Mouse (Mus musculus) G1E (cell line): ENCODE measurements around the gene Zfp36l2. TPM values are rescaled to one million over a fixed set of nuclear protein-coding genes. Genes with fewer than 3 reads are reported as not detected.
"Not testable (repeated sequence)": the region's sequence is repeated elsewhere in the genome, so short reads cannot be mapped to it uniquely, and the experiment has no call there.

Experiments used
- ATAC-seq: 2 replicates; pipeline ENCODE4 v1.8.0; 2016; ENCODE audit warnings: mild to moderate bottlenecking; ENCODE audit not compliant: insufficient number of reproducible peaks, poor library complexity, low FRiP score, severe bottlenecking; ENCODE audit errors: extremely low read depth
- DNase-seq: peaks from one replicate; pipeline ENCODE4 v3.0.0; 2012; ENCODE audit warnings: low spot score
- H3K27me3 ChIP-seq: 2 replicates; pipeline ENCODE4 v1.6.1; 2012; ENCODE audit warnings: mild to moderate bottlenecking, low read length, inconsistent platforms; ENCODE audit not compliant: insufficient read depth
- H3K36me3 ChIP-seq: replicated peaks from 2 replicates; pipeline ENCODE3; 2012; ENCODE audit warnings: mild to moderate bottlenecking, inconsistent platforms
- H3K4me1 ChIP-seq: 2 replicates; pipeline ENCODE4 v1.6.1; 2012; ENCODE audit warnings: low read depth, low read length, inconsistent platforms, mixed read lengths; ENCODE audit not compliant: insufficient read depth
- H3K4me3 ChIP-seq: 2 replicates; pipeline ENCODE4 v1.5.1; 2012; ENCODE audit warnings: low read depth, mild to moderate bottlenecking, inconsistent platforms, low read length, moderate library complexity, mixed read lengths
- H3K9me3 ChIP-seq: replicated peaks from 2 replicates; pipeline ENCODE4 v1.6.1; 2012; ENCODE audit warnings: inconsistent platforms
- CTCF ChIP-seq: IDR thresholded peaks from 2 replicates; pipeline ENCODE4 v1.5.1; 2012; ENCODE audit warnings: low read depth, low read length, inconsistent platforms, mixed read lengths
- GATA1 ChIP-seq: IDR thresholded peaks from 2 replicates; pipeline ENCODE4 v1.6.1; 2012; ENCODE audit warnings: borderline replicate concordance, low read length, inconsistent platforms, mixed read lengths
- GATA2 ChIP-seq: IDR thresholded peaks from 2 replicates; pipeline ENCODE4 v1.6.1; 2012; ENCODE audit warnings: low read depth, low read length, inconsistent platforms, borderline replicate concordance
- POLR2AphosphoS5 ChIP-seq: IDR thresholded peaks from 2 replicates; pipeline ENCODE4 v1.6.1; 2012; ENCODE audit warnings: low read depth, low read length, inconsistent platforms; ENCODE audit not compliant: insufficient replicate concordance
- TAL1 ChIP-seq: conservative IDR thresholded peaks from 2 replicates; pipeline ENCODE4 v1.6.1; 2012; ENCODE audit warnings: low read depth, low read length, inconsistent platforms, mixed read lengths
- polyA plus RNA-seq: library from polyadenylated mRNA; stranded (reverse); fragments of >175 nt; gene quantifications from 2 replicates; pipeline ENCODE4 v1.2.3, GENCODE M21; 2012
- total RNA-seq, 2 experiments: library from RNA; stranded (forward) in 1 of 2; stranded (reverse) in 1 of 2; fragments of 200-1000 nt in 1 of 2; fragments of >200 nt in 1 of 2; fragmentation: Nextera tagmentation in 1 of 2; gene quantifications; 2 replicates each; pipeline ENCODE4 v1.2.3; 2014 to 2017

Zfp36l2 gene
- total RNA-seq (2014; fragmentation: Nextera tagmentation) (417 and 437 TPM in 2 replicates), total RNA-seq (2017) (112 TPM in 2 replicates), polyA plus RNA-seq (884 and 1,243 TPM in 2 replicates)

DNA sequence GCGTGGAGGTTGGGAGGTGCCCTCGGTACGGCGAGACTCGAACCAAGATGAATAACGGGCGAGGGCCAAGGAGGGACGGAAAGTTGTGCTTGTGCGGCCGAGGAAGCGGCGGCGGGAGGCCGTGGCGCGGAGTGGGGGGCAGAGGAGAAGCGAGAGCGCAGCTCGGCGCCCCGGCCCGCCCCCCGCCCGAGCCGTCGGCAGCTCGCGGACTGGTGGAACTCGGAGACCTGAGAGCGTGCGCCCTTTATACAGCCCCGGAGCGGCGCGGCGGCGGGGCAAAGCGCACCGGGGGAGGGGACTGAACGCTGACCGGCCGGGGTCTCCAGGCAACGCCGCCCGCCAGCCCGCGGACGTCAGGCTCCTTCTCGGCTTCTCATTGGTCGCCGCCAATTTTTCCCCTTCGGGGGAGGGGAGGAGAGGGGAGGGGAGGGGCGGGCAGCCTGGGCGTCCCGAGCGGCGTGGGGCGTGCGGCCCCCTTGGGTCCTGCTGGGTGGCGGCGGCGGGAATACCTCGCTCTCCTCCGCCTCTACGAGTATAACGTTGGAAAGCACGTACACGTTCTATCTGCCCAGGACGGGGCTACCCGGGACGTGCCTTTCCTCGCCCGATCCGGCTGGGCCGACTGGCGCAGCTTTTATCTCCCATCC is at the start of gene Zfp36l2:
TSS of gene Zfp36l2 (minus strand) at position 221 of the 647 bp plus-strand sequence.
- H3K9me3 ChIP-seq = no peaks in the 10 kb centered on the region
- peaks cover 74% of the 10 kb centered on the region for H3K36me3 ChIP-seq
- peak within 1 kb of the TSS; percentile 100 for H3K4me3 ChIP-seq
- H3K4me1 ChIP-seq = peaks cover 39% of the 10 kb centered on the region
- no peaks in the 10 kb centered on the region for H3K27me3 ChIP-seq
- peak; percentile 95 for TF ChIP-seq POLR2AphosphoS5
- no peak for TF ChIP-seq CTCF
- ATAC-seq (peak; percentile 54), DNase-seq (peak; percentile 99)

DNA sequence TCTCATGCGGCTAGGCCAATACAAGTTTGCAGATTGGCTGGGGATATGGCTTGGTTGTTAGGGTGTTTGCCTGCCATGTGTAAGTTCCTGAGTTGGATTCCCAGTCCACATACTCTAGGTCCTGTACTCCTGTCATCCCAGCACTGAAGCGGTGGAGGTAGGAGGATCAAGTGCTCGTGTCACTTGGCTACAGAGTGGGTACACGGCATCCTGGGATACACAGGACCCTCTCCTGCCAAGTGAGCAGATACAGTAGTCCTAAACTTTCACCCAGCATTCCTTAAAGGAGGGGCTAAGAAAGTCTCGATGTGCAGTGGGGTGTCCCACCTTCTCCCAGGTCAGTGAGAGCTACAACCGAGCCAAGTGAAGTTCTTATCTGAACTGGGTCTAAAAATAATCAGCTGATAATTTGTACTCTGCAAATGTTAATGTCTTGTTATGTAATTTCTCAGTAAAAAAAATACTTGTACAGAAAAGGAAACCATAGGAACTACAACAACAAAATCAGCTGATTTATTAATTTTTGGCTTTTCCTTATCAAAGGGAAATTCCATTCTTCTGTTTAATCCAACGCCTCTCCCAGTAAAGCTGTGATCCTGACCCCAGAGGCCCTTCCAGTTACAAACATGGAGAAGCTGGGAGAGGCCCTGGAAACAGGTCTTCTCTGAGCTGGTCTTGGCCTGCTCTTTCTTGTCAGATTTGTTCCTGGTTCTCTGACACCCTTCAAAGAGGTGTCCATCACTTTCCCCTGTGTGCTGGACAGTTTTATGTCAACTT is 49.2 kb upstream of the Zfp36l2 start:
- TF ChIP-seq GATA2 (no peak), TAL1 (no peak), CTCF (no peak), POLR2AphosphoS5 (no peak)
- Histone ChIP-seq H3K4me1 (peaks cover 8% of the 10 kb centered on the region; the same call in 1 of the 2 replicates), H3K9me3 (peaks cover 3% of the 10 kb centered on the region; the same call in 1 of the 2 replicates), H3K4me3 (no peak overlapping the region), H3K36me3 (peaks cover 70% of the 10 kb centered on the region), H3K27me3 (no peaks in the 10 kb centered on the region)
- no peak for DNase-seq
- ATAC-seq = no peak

DNA sequence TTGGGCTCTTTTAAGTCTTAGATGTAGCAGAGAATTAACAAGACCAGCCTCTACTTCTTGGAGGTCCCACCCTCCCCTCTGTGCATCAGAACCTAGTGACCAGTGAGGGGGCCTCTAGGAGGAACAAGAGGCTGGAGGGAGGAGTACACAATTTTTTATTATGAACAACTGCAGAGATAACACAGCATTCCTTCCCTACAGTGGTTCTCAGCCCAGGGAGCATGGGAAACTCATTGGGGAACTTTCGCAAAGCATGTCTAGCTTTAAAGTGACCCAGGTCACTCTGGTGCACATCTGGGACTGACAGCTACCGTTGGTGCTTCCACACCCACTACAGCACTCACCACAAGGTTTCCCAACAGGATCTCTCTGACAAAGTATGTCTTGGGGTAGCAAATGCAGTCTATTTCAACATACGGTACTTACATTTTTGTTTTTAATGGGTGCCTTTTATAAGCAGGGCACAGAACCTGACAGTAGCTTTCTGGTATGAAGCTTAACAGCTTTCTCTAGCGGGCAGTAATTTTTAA is 47.7 kb upstream of the Zfp36l2 start:
- peaks cover 80% of the 10 kb centered on the region for H3K36me3 ChIP-seq
- no peaks in the 10 kb centered on the region for H3K27me3 ChIP-seq
- no peak overlapping the region for H3K4me3 ChIP-seq
- TF ChIP-seq GATA1 (no peak), TAL1 (no peak), POLR2AphosphoS5 (no peak), GATA2 (no peak), CTCF (no peak)
- H3K4me1 ChIP-seq = peaks cover 8% of the 10 kb centered on the region; the same call in 1 of the 2 replicates
- DNase-seq = no peak
- H3K9me3 ChIP-seq = peaks cover 3% of the 10 kb centered on the region; the same call in 1 of the 2 replicates
- ATAC-seq = no peak

GRCm38 (mm10) chr17:84234785-84235184 is 47.0 kb upstream of the Zfp36l2 start:
- H3K36me3 ChIP-seq = peaks cover 85% of the 10 kb centered on the region
- not testable (repeated sequence) for ATAC-seq

DNA sequence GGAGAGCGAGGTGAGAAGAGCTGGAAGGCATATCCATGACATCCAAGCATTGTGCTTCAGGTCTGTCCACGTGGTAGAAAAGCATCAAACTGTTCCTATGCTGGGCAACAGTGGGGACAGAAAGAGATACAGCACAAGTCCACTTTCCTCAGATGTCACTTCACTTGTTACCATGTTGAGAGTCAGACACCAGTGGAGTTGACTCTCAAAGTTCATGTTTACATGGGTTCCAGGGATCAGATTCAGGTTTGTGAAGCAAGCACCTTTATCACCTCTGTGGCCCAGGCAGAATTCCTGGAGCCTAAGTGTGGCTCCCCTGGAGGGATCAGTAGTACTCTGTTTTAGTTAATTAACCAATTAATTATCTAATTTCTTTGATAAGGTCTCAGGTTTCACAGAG is 46.0 kb upstream of the Zfp36l2 start:
- Histone ChIP-seq H3K9me3 (peaks cover 3% of the 10 kb centered on the region; the same call in 1 of the 2 replicates), H3K36me3 (peaks cover 89% of the 10 kb centered on the region), H3K4me3 (no peak overlapping the region), H3K27me3 (no peaks in the 10 kb centered on the region), H3K4me1 (peaks cover 8% of the 10 kb centered on the region; the same call in 1 of the 2 replicates)
- ATAC-seq = no peak
- DNase-seq = no peak
- TF ChIP-seq TAL1 (no peak), POLR2AphosphoS5 (no peak)

More at GRCm38 (mm10) chr17:84234785-84235184, 47.0 kb upstream of the Zfp36l2 start:
- not testable (repeated sequence) for DNase-seq, H3K9me3 ChIP-seq, H3K4me3 ChIP-seq, H3K4me1 ChIP-seq, H3K27me3 ChIP-seq

DNA sequence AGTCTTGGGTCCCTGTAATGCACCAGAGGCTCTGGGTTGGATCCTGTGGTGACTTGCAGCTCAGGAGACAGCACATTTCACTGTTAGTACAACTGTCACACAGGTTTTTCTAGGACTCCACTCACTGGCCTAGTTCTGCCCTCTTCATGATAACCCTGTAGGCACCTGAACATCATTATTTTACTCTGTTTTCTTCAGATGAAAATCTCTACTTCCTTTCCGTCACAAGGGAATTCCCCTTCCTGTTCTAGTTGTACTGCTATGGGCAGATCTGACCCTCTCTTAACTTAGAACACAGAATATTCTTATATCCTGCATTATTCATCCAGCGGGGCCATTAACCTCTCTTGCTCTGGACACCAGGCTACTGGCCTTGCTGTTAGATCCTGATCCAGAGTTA is 43.6 kb upstream of the Zfp36l2 start:
- H3K27me3 ChIP-seq = no peaks in the 10 kb centered on the region
- H3K9me3 ChIP-seq = peaks cover 3% of the 10 kb centered on the region; the same call in 1 of the 2 replicates
- peaks cover 90% of the 10 kb centered on the region for H3K36me3 ChIP-seq
- peaks cover 8% of the 10 kb centered on the region; the same call in 1 of the 2 replicates for H3K4me1 ChIP-seq
- ATAC-seq = no peak
- no peak for DNase-seq
- TF ChIP-seq GATA1 (no peak), TAL1 (no peak), GATA2 (no peak), CTCF (no peak), POLR2AphosphoS5 (no peak)
- H3K4me3 ChIP-seq = no peak overlapping the region
